Mouse (Mus musculus) limb, embryonic 15.5 days (tissue): ENCODE data around the gene Chrm1. TPM values are rescaled to one million over a fixed set of nuclear protein-coding genes. Genes with fewer than 3 reads are reported as not detected.
A peak's percentile ranks its signal among the peaks of the same experiment; 100 is the strongest.
"Not testable (repeated sequence)": the region's sequence is repeated elsewhere in the genome, so short reads cannot be mapped to it uniquely, and the experiment has no call there.

ENCODE experiments used
- ATAC-seq: fragments of 200-750 bp; cut with Nextera tagmentation; 2 replicates; pipeline ENCODE4 v1.8.0; 2017; ENCODE audit warnings: low read depth, moderate TSS enrichment; ENCODE audit not compliant: insufficient number of reproducible peaks, low FRiP score, low TSS enrichment
- H3K27ac ChIP-seq: fragments of 300-500 bp; sonication (generic); 2 replicates; pipeline ENCODE4 v1.5.1; 2015; ENCODE audit warnings: moderate library complexity, mild to moderate bottlenecking, inconsistent platforms
- H3K27me3 ChIP-seq: fragments of 300-500 bp; sonication (generic); 2 replicates; pipeline ENCODE4 v1.6.1; 2015; ENCODE audit warnings: inconsistent platforms
- H3K36me3 ChIP-seq: fragments of 300-500 bp; sonication (generic); 2 replicates; pipeline ENCODE4 v1.6.1; 2015; ENCODE audit warnings: inconsistent platforms
- H3K4me1 ChIP-seq: fragments of 300-500 bp; sonication (generic); 2 replicates; pipeline ENCODE4 v1.6.1; 2015; ENCODE audit warnings: inconsistent platforms
- H3K4me2 ChIP-seq: fragments of 300-500 bp; sonication (generic); 2 replicates; pipeline ENCODE4 v1.6.1; 2015; ENCODE audit warnings: mild to moderate bottlenecking, inconsistent platforms
- H3K4me3 ChIP-seq: fragments of 300-500 bp; sonication (generic); 2 replicates; pipeline ENCODE4 v1.5.1; 2015; ENCODE audit warnings: mild to moderate bottlenecking, inconsistent platforms
- H3K9ac ChIP-seq: fragments of 300-500 bp; sonication (generic); 2 replicates; pipeline ENCODE4 v1.6.1; 2015; ENCODE audit warnings: inconsistent platforms
- H3K9me3 ChIP-seq: fragments of 300-500 bp; sonication (generic); 2 replicates; pipeline ENCODE4 v1.6.1; 2016; ENCODE audit warnings: inconsistent platforms
- WGBS: fragments of 180-500 bp; shearing (Covaris S2); methylation state at CpG from one replicate; pipeline ENCODE4 v1.1.7; 2015; 5-methylcytosine and 5-hydroxymethylcytosine counted together
- polyA plus RNA-seq: library from polyadenylated mRNA; unstranded; fragments of >200 nt; fragmentation: Nextera tagmentation; extraction: Ambion mirVana; gene quantifications from 2 replicates; pipeline ENCODE4 v1.2.1, GENCODE M21; 2015

Gene Chrm1
- polyA plus RNA-seq, 1 experiment from 2014 or later: 0.18 TPM

DNA sequence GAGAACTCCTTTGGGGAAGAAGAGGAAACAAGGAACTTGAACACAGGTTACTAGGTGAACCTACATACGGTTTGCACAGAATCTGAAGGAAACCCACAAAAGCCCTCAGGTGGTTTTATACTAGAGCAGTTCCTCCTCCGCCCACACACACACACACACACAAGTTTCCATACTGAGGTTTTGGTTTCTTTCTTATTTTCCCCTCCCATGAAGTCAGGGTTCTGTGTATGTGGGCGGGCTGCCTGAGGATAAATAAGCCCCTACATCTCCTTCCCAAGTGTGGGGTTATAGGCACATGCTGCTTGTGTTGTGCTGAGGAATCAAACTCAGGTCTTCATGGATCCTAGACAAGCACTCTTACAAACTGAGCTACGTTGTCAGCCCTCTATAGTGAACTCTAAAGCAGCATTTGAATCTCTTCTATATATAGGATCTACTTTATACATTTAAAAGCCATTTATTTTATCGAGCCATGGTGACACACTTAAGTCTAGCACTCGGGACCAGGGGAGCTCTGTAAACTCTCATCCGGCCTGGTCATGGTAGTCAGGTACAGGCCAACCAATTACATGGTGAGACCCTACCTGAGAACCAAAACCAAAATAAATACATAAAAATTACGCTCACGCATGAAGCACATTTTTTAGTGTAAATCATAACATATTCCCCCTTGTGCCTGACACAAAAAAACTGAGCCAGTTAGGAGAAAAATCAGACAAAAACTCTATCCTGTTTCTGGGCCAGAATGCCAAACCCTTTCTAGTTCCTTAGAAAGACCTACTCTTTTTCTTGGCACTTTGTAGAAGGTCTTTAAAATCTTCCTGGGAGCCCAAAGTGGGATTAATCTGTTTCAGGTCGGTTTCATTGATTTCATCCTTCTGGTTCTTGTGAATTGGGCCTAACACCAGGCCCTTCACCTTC lies 48.6 kb downstream of the Chrm1 start:
- peak overlapping the region; percentile 92 for H3K27ac ChIP-seq
- H3K4me1 ChIP-seq: peaks cover 30% of the 10 kb centered on the region
- H3K36me3 ChIP-seq: peaks cover 39% of the 10 kb centered on the region
- ATAC-seq: no peak
- H3K4me3 ChIP-seq: peak overlapping the region; percentile 89
- H3K9ac ChIP-seq: peak overlapping the region; percentile 71
- H3K4me2 ChIP-seq: peak overlapping the region; percentile 50
- 45% methylated on average over 10 of the region's 10 CpGs for WGBS
- no peaks in the 10 kb centered on the region for H3K27me3 ChIP-seq
- H3K9me3 ChIP-seq: no peaks in the 10 kb centered on the region

DNA sequence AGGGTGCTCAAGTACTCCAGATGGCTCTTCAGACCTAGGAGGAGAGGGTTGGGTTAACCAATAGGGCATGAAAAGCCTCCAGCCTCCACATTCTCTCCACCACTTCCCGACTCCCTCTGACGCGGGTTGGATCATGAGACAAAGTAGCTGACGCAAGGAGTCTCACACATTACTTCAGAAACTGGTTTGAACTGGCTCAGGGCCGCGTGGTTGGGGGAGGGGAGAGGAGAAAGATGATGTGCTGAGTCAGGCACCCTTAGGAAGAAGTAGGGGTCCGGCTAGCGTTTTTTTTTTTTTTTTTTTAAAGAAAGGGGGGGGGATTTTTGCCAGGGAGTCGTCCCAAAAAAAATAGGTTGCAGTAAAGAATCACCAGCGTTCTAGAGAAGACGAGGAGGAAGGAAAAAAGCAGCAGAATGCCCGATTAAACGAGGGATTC lies 49.3 kb downstream of the Chrm1 start:
- Histone ChIP-seq H3K9ac (peak overlapping the region; percentile 71), H3K4me1 (peaks cover 30% of the 10 kb centered on the region), H3K36me3 (peaks cover 33% of the 10 kb centered on the region), H3K9me3 (no peaks in the 10 kb centered on the region), H3K27ac (peak overlapping the region; percentile 92), H3K4me3 (peak overlapping the region; percentile 89), H3K4me2 (peak overlapping the region; percentile 50), H3K27me3 (no peaks in the 10 kb centered on the region)
- WGBS: under 1% methylated on average over 13 of the region's 13 CpGs
- peak; percentile 31; the same call in 1 of the 2 replicates for ATAC-seq

DNA sequence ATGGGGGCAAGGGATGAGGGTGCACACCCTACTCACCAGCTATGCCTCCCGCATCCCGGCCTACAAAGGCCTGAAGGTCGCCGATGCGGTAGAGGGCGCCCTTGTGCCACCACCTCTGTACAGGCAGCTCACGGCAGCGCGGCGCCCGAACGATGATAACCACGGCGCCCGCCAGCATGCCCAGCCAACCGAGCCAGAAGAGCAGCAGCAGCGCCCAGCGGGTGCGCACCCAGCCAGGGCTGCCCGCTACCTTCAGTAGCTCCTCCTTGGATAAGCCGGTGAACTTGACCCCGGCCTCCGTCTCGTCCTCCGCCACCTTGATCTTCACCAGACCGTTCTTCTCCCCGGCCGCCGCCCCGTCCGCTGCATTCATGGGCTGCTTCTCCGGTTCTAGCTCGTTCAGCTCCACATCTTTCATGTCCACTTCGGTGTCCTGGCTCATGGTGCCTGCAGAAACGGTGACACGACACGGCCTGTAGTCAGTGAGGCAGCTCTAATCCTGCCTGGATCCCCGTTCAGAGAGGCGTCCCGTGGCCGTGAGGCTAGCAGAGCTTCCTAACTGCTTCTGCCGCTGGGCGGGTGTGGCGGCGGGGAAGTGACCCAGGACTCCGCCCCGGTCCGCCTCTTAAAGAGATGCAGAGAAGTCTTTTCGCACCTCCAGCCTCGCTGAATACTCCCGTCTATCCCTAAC lies 49.9 kb downstream of the Chrm1 start:
- H3K36me3 ChIP-seq: peaks cover 27% of the 10 kb centered on the region
- H3K9ac ChIP-seq: peak overlapping the region; percentile 71
- WGBS: under 1% methylated on average over 51 of the region's 51 CpGs
- H3K9me3 ChIP-seq: no peaks in the 10 kb centered on the region
- peak overlapping the region; percentile 89 for H3K4me3 ChIP-seq
- H3K27ac ChIP-seq: peak overlapping the region; percentile 92
- peak; percentile 87 for ATAC-seq
- peak overlapping the region; percentile 50 for H3K4me2 ChIP-seq
- no peaks in the 10 kb centered on the region for H3K27me3 ChIP-seq
- H3K4me1 ChIP-seq: peaks cover 30% of the 10 kb centered on the region

DNA sequence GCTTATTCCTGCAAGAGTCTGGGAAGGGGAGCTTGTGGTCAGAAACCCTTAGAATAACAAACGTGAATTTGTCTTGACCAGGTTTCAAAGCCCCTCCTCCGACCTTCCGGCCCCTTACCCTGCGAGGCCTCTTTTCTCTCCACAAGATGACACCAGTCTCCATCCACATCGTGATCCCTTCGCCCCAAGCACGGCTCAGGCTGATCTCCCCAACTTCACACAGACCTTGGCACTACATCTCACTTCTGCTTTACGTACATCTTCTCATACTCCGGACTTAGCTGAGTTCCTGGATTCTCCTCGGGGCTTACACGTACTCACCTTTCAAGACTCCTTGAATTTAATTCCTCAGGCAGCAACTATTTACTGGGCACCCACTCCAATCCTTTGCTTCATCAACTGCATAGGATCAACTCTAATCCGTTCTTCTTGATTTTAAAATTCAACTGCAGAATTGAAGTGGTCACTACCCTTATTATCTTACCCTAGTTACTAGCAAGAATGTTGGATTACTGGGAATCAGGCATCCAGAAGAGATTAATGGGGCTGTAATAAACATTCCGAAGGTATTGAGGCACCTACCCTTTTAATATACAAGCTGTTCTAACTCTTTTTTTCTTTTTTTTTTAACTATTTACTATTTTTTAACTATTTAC lies 50.5 kb downstream of the Chrm1 start:
- H3K36me3 ChIP-seq: peaks cover 20% of the 10 kb centered on the region
- H3K4me2 ChIP-seq: peak overlapping the region; percentile 50
- WGBS: 3% methylated on average over 13 of the region's 13 CpGs
- H3K4me1 ChIP-seq: peaks cover 30% of the 10 kb centered on the region
- H3K9ac ChIP-seq: peak overlapping the region; percentile 71
- H3K27me3 ChIP-seq: no peaks in the 10 kb centered on the region
- H3K9me3 ChIP-seq: no peaks in the 10 kb centered on the region
- ATAC-seq: peak; percentile 17; the same call in 1 of the 2 replicates
- peak overlapping the region; percentile 92 for H3K27ac ChIP-seq
- peak overlapping the region; percentile 89 for H3K4me3 ChIP-seq

GRCm38 (mm10) chr19:8714653-8715481 lies 51.3 kb downstream of the Chrm1 start:
- H3K9ac ChIP-seq: no peak overlapping the region
- no peak overlapping the region for H3K4me3 ChIP-seq
- peaks cover 13% of the 10 kb centered on the region for H3K36me3 ChIP-seq
- no peak overlapping the region for H3K27ac ChIP-seq
- peaks cover 27% of the 10 kb centered on the region for H3K4me1 ChIP-seq
- no peak overlapping the region for H3K4me2 ChIP-seq
- H3K9me3 ChIP-seq: no peaks in the 10 kb centered on the region
- no peaks in the 10 kb centered on the region for H3K27me3 ChIP-seq
- ATAC-seq: no peak
- WGBS: 68% methylated on average over 10 of the region's 10 CpGs

DNA sequence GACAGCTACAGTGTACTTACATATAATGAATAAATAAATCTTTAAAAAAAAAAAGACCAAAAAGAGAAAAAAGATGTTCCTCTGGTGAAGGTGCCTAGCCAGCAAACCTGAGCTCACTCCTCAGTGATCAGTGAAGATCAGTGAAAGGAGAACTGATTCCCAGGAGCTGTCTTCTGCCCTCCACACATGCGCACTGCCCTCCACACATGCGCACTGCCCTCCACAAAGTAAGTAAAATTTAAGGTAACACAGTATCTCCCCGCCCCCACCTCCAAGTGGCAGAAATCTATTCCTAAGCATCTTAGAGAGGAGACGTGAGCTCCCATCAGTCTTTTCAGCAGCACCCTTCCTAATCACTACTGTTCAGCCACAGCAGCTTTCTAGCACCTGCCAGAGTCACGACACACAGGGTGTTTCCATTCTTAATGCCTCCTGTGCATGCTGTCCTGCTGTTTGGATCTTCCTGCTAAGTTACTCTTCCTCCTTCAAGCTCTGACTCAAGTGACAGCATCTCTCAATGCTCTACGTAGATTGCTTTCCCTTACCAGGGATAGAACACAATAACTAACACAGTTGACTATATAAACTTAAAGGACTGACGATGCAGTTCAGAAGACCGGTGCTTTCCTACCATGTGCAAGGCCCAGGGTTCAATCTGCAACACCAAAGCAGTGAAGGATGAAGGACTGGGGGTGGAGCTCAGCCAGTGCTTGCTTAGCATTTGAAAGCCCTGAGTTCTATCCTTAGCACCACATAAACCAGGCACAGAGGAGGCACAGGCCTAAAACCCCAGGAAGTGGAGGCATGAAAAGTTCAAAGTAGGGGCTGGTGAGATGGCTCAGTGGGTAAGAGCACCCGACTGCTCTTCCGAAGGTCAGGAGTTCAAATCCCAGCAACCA lies 52.5 kb downstream of the Chrm1 start:
- H3K4me2 ChIP-seq: no peak overlapping the region
- no peak overlapping the region for H3K4me3 ChIP-seq
- H3K36me3 ChIP-seq: peaks cover 3% of the 10 kb centered on the region; the same call in 1 of the 2 replicates
- no peak for ATAC-seq
- H3K9ac ChIP-seq: no peak overlapping the region
- no peak overlapping the region for H3K27ac ChIP-seq
- WGBS: 72% methylated on average over 10 of the region's 10 CpGs
- H3K4me1 ChIP-seq: peaks cover 20% of the 10 kb centered on the region
- H3K9me3 ChIP-seq: no peaks in the 10 kb centered on the region
- no peaks in the 10 kb centered on the region for H3K27me3 ChIP-seq

GRCm38 (mm10) chr19:8716767-8717475 lies 53.3 kb downstream of the Chrm1 start:
- WGBS: 70% methylated on average over 10 of the region's 10 CpGs
- no peak for ATAC-seq

DNA sequence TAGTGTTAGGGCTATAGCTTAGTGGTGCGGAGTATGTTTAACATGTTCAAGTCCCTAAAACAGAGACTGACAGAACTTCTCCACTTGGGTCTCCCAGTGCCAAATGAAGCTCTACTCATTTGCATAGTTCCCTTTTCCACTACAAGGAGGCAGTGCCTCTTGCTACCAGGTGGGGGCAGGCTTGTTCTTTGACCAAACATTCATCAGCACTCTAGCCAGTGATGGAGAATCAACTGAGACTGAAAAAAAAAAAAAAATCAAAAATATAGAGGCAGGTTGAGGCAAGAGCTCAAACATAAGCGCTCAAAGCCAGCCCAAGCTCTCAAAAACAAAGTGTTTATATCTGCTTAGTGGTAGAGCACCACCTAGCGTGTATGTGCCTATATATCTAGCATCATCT lies 54.8 kb downstream of the Chrm1 start:
- Histone ChIP-seq H3K4me1 (peaks cover 16% of the 10 kb centered on the region), H3K9ac (no peak overlapping the region), H3K4me3 (no peak overlapping the region), H3K27ac (no peak overlapping the region), H3K9me3 (no peaks in the 10 kb centered on the region), H3K4me2 (no peak overlapping the region), H3K27me3 (no peaks in the 10 kb centered on the region), H3K36me3 (no peaks in the 10 kb centered on the region)
- WGBS: 76% methylated on average over 3 of the region's 3 CpGs
- ATAC-seq: no peak

More at GRCm38 (mm10) chr19:8716767-8717475, 53.3 kb downstream of the Chrm1 start:
- H3K9me3 ChIP-seq: no peaks in the 10 kb centered on the region
- H3K9ac ChIP-seq: no peak overlapping the region
- peaks cover 19% of the 10 kb centered on the region for H3K4me1 ChIP-seq
- H3K36me3 ChIP-seq: no peaks in the 10 kb centered on the region
- H3K4me2 ChIP-seq: no peak overlapping the region
- no peak overlapping the region for H3K27ac ChIP-seq
- H3K27me3 ChIP-seq: no peaks in the 10 kb centered on the region
- H3K4me3 ChIP-seq: no peak overlapping the region

DNA sequence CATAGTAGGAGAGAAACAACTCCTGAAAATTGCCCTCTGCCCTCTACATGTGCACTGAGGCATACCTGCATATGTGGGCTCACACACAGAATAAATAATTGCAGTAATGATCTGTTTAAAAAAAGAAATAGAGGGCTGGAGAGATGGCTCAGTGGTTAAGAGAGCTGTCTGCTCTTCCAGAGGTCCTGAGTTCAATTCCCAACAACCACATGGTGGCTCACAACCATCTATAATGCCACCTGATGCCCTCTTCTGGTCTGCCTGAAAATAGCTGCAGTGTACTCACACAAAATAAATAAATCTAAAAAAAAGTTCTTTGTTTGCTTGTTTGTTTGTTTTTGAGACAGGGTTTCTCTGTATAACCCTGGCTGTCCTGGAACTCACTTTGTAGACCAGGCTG lies 55.4 kb downstream of the Chrm1 start:
- not testable (repeated sequence) for H3K36me3 ChIP-seq, H3K4me3 ChIP-seq, H3K9ac ChIP-seq, ATAC-seq, H3K9me3 ChIP-seq, H3K27ac ChIP-seq, H3K27me3 ChIP-seq, H3K4me2 ChIP-seq
- peaks cover 14% of the 10 kb centered on the region for H3K4me1 ChIP-seq

- Histone ChIP-seq H3K4me2 (no peak overlapping the region), H3K27ac (no peak overlapping the region), H3K9ac (no peak overlapping the region), H3K9me3 (no peaks in the 10 kb centered on the region), H3K4me1 (peaks cover 25% of the 10 kb centered on the region), H3K36me3 (peaks cover 19% of the 10 kb centered on the region), H3K27me3 (no peaks in the 10 kb centered on the region), H3K4me3 (no peak overlapping the region)
- 68% methylated on average over 1 of the region's 1 CpGs for WGBS
- no peak for ATAC-seq
These were observed 57.8 kb downstream of the Chrm1 start for GRCm38 (mm10) chr19:8721378-8721777.
